Mouse (Mus musculus): ENCODE results near the gene Zfp512b. TPM values are rescaled to one million over a fixed set of nuclear protein-coding genes. Genes with fewer than 3 reads are reported as not detected.

Gene Zfp512b
- total RNA-seq, 2 experiments from 2014 or later, result 70.6 to 105 TPM

GRCm38 (mm10) chr2:181577981-181578581 lies 14.5 kb downstream of the Zfp512b start:
- intact Hi-C loops (cut with DNase I), result loop anchor here (5.0 kb wide), 1 partner anchor 41 kb away; no protein-coding TSS in a partner anchor
- peak in 1 of 2 experiments; percentile 23 for DNase-seq (ENCODE audit: low spot score in 2 of 2)

DNA sequence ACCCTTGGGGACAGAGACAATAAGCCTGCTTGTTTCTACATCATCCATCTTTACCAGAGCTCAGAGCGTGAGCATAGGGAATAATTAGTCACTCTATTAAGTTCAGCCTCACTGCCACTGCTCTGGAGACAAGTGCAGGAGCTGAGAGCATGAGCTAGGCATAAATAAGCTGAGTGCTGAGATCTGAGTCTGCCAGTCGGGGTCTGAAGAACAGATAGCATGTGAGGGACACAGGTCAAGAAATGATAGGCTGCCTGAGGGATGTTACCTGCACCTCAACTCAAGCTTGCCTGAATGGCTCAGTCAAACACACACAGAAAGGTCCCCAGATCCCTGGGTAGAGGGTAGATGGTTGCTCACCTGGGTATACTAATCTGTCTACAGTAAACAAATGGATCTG lies 15.5 kb downstream of the Zfp512b start:
- DNase-seq (ENCODE audit: low spot score in 2 of 2), result peak in 1 of 2 experiments; percentile 3
- intact Hi-C loops (cut with DNase I), result loop anchor here (5.0 kb wide), 1 partner anchor 40 kb away; no protein-coding TSS in a partner anchor

- intact Hi-C loops (cut with DNase I), result loop anchor here (5.0 kb wide), 1 partner anchor 39 kb away; no protein-coding TSS in a partner anchor
- no peak for DNase-seq (ENCODE audit: low spot score in 2 of 2)
These were observed 16.0 kb downstream of the Zfp512b start for GRCm38 (mm10) chr2:181576613-181577012.

DNA sequence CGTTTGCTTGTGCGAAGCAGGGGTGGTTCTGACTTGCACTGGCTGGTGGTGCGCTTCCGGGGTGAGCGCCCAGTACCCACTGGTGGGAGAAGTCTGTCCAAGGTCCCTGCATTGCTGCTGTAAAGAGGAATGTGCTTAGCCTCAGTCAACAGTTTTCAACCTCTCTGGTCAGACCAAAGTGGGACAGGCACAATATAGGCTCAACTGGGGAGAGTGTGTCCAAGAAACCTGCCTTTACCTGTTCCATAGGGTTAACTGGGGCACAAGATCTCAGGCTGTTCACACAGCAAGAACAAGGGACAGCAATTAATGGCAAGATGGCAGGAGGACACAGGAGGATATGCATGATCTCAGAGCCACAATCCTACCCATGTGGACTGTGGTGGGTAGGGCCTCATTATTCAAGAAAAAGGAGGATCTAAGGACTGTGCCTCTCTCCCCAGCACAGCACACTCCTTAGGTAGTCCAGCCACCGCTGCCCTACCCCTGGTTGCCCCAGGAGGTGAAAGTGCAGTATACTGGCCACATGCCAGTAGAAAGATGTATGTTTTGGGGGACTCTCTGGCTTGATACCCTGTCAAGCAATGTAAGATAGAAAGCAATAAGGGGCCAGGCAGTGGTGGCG lies 17.6 kb downstream of the Zfp512b start:
- intact Hi-C loops (cut with DNase I), result loop anchor here (5.0 kb wide), 1 partner anchor 38 kb away; no protein-coding TSS in a partner anchor
- peak in 1 of 2 experiments; percentile 2 for DNase-seq (ENCODE audit: low spot score in 2 of 2)

GRCm38 (mm10) chr2:181573961-181574360 lies 18.6 kb downstream of the Zfp512b start:
- intact Hi-C loops (cut with DNase I), result no loop called here
- DNase-seq (ENCODE audit: low spot score in 2 of 2), result no peak

DNA sequence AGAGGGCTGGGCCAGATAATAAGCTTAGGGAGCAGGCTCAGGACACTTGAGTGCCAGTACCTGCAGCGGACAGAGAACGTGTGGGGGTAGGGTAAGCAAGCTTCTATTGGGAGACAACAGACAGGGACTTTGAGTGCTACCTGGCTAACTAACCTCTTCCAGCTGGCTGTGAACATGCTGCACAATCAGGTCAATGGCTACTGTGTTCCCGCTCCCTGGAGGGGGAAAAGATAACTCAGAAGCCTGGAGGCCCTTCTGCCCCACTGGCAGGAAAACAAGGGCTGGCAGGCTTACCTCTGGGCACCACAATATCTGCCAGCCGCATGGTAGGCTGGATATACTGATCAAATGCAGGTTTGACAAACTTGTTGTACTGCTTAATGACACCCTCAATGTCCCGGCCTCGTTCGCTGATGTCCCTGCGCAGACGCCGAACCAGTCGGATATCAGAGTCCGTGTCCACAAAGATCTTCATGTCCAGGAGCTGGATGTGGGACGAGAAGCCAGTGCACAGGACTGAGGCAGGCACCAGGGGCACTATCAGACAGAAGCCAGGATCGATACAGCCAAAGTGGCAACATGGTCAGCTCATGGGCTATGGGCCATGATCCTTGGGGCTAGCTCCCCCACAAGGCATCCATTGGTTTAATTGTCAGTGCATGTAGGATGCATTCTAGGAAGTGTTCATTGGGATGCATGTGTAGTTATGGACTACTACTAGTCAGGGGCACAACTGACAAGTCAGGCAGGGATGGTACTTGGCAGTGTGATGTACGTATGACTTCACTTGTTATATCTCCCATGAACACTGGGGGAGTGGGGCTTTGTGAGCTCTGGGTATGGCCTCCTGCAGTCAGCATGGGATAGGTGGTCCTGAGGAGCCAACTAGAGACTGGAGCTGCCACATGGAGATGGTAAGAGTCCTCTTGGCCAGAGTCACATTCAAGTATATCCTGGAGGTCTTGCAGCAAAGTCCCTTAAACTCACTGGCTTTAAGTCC lies 19.4 kb downstream of the Zfp512b start:
- DNase-seq (ENCODE audit: low spot score in 2 of 2), result no peak
- intact Hi-C loops (cut with DNase I), result no loop called here

GRCm38 (mm10) chr2:181571941-181572670 lies 20.5 kb downstream of the Zfp512b start:
- intact Hi-C loops (cut with DNase I), result no loop called here
- no peak for DNase-seq (ENCODE audit: low spot score in 2 of 2)

GRCm38 (mm10) chr2:181570921-181571595 lies 21.5 kb downstream of the Zfp512b start:
- intact Hi-C loops (cut with DNase I), result no loop called here
- DNase-seq (ENCODE audit: low spot score in 2 of 2), result no peak

- intact Hi-C loops (cut with DNase I), result no loop called here
- no peak for DNase-seq (ENCODE audit: low spot score in 2 of 2)
These were observed 22.2 kb downstream of the Zfp512b start for GRCm38 (mm10) chr2:181570375-181570774.

DNA sequence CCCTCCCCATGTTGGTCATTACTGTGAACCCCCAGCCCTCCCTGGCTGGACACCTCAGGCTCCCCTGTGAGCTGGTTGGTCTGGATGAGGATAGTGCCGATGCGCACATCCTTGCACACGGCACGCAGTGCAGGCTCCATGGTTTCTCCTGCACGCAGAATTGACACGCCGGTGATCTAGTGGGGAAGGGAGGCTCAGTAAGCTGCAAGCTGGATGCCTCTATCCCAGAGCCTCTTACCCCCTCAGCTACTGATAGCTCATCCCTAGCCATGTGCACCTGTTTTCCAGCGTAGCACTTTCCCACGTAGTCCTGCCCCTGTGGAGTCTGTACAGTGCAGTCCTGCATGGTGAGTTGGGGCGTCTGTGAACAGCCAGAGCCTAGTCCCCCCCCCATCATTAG lies 22.7 kb downstream of the Zfp512b start:
- intact Hi-C loops (cut with DNase I), result no loop called here
- DNase-seq (ENCODE audit: low spot score in 2 of 2), result no peak

GRCm38 (mm10) chr2:181568272-181569008 lies 24.2 kb downstream of the Zfp512b start:
- intact Hi-C loops (cut with DNase I), result no loop called here
- no peak for DNase-seq (ENCODE audit: low spot score in 2 of 2)

DNA sequence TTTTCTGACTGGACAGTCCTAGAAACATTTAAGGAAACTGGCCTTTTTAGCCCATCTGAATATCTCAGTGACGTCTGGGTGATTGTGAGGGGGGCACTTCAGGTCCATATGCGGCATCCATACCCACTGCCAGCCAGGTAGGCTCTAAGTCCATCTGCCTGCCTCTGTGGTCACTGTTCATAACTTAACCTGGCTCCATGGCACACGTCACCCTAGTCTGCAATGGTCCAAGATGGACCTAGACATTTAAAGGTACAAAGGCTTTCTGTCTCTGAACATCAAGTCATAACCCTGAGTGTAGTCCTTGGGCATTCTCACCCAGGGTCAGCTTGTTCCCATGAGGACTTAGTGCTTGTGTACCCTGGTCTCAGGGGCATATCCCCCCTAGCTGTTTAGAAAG lies 25.3 kb downstream of the Zfp512b start:
- intact Hi-C loops (cut with DNase I), result no loop called here
- no peak for DNase-seq (ENCODE audit: low spot score in 2 of 2)

- intact Hi-C loops (cut with DNase I), result no loop called here
- DNase-seq (ENCODE audit: low spot score in 2 of 2), result no peak
These were observed 38.8 kb downstream of the Zfp512b start for GRCm38 (mm10) chr2:181553772-181554171.

DNA sequence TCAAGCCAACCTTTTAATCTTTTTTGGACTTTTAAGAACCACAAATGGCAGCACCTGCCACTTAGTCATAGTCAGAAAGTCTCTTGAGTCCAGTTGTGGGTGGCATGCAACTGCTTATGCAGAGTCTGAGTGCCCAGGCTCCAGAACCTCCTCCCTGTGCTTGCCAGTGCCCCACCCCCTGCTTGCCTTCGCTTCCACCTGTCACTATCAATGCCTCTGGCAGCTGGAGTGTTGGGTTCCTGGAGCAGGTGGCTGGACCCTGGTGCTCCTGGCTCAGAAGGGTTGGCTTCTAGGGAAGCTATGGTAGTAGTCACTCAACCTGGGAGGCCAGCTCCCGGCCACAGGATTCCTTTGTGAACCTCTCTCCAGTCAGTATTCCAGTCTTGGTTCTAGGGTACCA lies 42.4 kb downstream of the Zfp512b start:
- intact Hi-C loops (cut with DNase I), result no loop called here
- no peak for DNase-seq (ENCODE audit: low spot score in 2 of 2)

- intact Hi-C loops (cut with DNase I), result no loop called here
- DNase-seq (ENCODE audit: low spot score in 2 of 2), result no peak
These were observed 43.9 kb downstream of the Zfp512b start for GRCm38 (mm10) chr2:181548682-181549081.

- DNase-seq (ENCODE audit: low spot score in 2 of 2), result no peak
- intact Hi-C loops (cut with DNase I), result no loop called here
These were observed 44.4 kb downstream of the Zfp512b start for GRCm38 (mm10) chr2:181548227-181548626.

GRCm38 (mm10) chr2:181546142-181546541 lies 46.5 kb downstream of the Zfp512b start:
- intact Hi-C loops (cut with DNase I), result no loop called here
- no peak for DNase-seq (ENCODE audit: low spot score in 2 of 2)

GRCm38 (mm10) chr2:181541761-181542380 lies 50.7 kb downstream of the Zfp512b start:
- intact Hi-C loops (cut with DNase I), result no loop called here
- no peak for DNase-seq (ENCODE audit: low spot score in 2 of 2)
